Mouse (Mus musculus) Patski (cell line): ENCODE measurements around the gene Gm13279. TPM values are rescaled to one million over a fixed set of nuclear protein-coding genes. Genes with fewer than 3 reads are reported as not detected.
"Not testable (repeated sequence)": the region's sequence is repeated elsewhere in the genome, so short reads cannot be mapped to it uniquely, and the experiment has no call there.

ENCODE experiments used
- ATAC-seq: fragments of 100-300 bp; one replicate; pipeline ENCODE4 v1.8.0; 2021
- CTCF ChIA-PET: fragments of 350-600 bp; sonication (Branson Sonifier 250); formaldehyde crosslinking; loops from one replicate; lab custom pipeline; 2022; ENCODE audit warnings: inconsistent platforms; lab: Charles Lee
- POLR2A ChIA-PET: fragments of 350-600 bp; sonication (Branson Sonifier 250); formaldehyde crosslinking; loops from one replicate; lab custom pipeline; 2022; ENCODE audit warnings: antibody characterized with exemption, inconsistent platforms; lab: Charles Lee
- DNase-seq: peaks from one replicate; pipeline ENCODE4 v3.0.0-alpha.2; 2011; ENCODE audit warnings: low read depth, low spot score
- H3K27me3 ChIP-seq: fragments of 371-371 bp; one replicate; pipeline ENCODE4 v1.5.1; 2021
- in situ Hi-C: fragments of 300-500 bp; cut with MboI; formaldehyde crosslinking; loops from 3 replicates; pipeline ENCODE4 v1.11.1; 2018; ENCODE audit warnings: low pct_unique_long_range_greater_than_20kb, mixed read lengths
- polyA plus RNA-seq: library from polyadenylated mRNA; unstranded; gene quantifications from one replicate; pipeline ENCODE4 v1.2.3, GENCODE M21; 2021

Gene Gm13279
- polyA plus RNA-seq, 1 experiment from 2014 or later = not detected

DNA sequence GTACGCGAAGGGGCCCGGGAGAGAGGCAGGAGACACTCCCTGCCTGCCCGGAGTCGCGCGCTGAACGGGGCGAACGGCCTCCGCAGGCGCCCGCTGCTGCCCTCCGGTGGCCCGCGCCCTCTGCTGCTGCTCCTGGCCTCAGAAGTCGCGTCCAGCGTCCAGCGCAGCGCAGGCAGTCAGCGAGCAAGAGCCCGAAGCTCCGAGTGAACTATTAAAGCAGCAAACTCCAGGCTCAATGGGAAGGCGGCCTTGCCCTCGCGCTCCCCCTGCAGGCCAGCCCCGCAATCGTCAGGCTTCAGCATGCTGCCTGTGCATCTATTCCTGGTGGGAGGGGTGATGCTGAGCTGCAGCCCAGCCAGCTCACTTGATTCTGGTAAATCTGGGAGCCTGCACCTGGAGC, 17.6 kb upstream of the Gm13279 start, which contains the start of gene Gm13272:
Gene Gm13272 (plus strand): TSS at position 301 of the 400 bp plus-strand sequence.
- ATAC-seq, DNase-seq, in situ Hi-C loops, CTCF ChIA-PET, H3K27me3 ChIP-seq, POLR2A ChIA-PET: not testable (repeated sequence)

DNA sequence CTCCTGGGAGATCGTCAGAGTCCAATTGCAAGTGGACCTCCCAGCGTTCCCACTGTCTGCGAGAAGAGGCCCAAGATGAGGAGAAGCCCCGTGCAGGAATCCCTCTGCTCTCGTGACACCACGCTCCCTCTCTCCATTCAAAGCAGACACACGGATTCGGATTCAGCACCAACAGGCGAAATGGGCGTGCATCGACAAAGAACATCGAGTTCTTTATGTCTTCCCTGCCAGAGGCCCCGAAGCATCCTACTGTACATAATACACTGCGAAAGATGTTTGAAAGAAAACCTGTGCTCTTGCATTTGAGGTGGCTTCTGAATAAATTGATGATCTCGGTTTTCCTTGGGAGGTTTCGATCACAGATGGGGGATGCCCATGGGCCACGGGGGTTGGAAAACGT, 16.9 kb upstream of the Gm13279 start:
- CTCF ChIA-PET, in situ Hi-C loops, DNase-seq, ATAC-seq, POLR2A ChIA-PET, H3K27me3 ChIP-seq: not testable (repeated sequence)

DNA sequence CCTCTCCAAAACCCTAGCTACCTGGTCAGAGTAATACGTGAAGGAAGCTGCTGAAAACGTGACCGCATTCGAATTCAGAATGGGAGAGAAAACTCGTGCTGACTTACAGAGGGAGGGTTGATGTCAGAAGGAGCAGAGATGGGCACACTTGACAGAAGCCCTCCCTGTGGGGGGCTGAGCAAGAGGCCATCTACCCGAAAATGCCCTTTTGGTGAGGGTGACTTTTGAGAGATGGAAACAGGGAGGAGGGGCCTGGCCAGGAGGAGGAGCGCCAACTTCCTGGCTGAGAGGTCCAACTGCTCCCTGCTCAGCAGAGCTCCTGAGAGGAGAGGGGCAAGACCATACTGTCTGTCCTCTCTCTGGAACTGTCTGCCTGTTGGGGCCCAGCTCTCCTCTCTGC, 15.4 kb upstream of the Gm13279 start, which contains the start of gene Ifnz:
Gene Ifnz (plus strand): TSS at position 301 of the 400 bp plus-strand sequence.
- in situ Hi-C loops, DNase-seq, ATAC-seq, CTCF ChIA-PET, H3K27me3 ChIP-seq, POLR2A ChIA-PET: not testable (repeated sequence)

DNA sequence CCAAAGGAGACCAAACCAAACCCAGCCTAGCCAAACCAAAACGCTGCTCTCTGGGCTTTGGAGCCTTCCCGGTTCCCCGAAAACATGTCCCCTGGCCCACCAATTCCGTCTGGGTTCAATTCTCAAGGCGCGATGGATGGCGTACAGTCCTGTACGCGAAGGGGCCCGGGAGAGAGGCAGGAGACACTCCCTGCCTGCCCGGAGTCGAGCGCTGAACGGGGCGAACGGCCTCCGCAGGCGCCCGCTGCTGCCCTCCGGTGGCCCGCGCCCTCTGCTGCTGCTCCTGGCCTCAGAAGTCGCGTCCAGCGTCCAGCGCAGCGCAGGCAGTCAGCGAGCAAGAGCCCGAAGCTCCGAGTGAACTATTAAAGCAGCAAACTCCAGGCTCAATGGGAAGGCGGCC, 14.9 kb upstream of the Gm13279 start:
- DNase-seq, H3K27me3 ChIP-seq, POLR2A ChIA-PET, ATAC-seq, CTCF ChIA-PET, in situ Hi-C loops: not testable (repeated sequence)

DNA sequence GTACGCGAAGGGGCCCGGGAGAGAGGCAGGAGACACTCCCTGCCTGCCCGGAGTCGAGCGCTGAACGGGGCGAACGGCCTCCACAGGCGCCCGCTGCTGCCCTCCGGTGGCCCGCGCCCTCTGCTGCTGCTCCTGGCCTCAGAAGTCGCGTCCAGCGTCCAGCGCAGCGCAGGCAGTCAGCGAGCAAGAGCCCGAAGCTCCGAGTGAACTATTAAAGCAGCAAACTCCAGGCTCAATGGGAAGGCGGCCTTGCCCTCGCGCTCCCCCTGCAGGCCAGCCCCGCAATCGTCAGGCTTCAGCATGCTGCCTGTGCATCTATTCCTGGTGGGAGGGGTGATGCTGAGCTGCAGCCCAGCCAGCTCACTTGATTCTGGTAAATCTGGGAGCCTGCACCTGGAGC, 11.8 kb upstream of the Gm13279 start, which contains the start of gene Gm13276:
Gene Gm13276 (plus strand): TSS at position 301 of the 400 bp plus-strand sequence.
- ATAC-seq, in situ Hi-C loops: not testable (repeated sequence)

DNA sequence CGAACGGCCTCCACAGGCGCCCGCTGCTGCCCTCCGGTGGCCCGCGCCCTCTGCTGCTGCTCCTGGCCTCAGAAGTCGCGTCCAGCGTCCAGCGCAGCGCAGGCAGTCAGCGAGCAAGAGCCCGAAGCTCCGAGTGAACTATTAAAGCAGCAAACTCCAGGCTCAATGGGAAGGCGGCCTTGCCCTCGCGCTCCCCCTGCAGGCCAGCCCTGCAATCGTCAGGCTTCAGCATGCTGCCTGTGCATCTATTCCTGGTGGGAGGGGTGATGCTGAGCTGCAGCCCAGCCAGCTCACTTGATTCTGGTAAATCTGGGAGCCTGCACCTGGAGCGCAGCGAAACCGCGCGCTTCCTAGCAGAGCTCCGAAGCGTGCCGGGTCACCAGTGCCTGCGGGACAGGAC, 8.8 kb upstream of the Gm13279 start, which contains the start of gene Gm13277:
Gene Gm13277 (plus strand): TSS at position 231 of the 400 bp plus-strand sequence.
- H3K27me3 ChIP-seq, CTCF ChIA-PET, POLR2A ChIA-PET, DNase-seq, in situ Hi-C loops, ATAC-seq: not testable (repeated sequence)

More for the DNA sequence above, 11.8 kb upstream of the Gm13279 start, which contains the start of gene Gm13276:
- POLR2A ChIA-PET, DNase-seq, H3K27me3 ChIP-seq, CTCF ChIA-PET: not testable (repeated sequence)

DNA sequence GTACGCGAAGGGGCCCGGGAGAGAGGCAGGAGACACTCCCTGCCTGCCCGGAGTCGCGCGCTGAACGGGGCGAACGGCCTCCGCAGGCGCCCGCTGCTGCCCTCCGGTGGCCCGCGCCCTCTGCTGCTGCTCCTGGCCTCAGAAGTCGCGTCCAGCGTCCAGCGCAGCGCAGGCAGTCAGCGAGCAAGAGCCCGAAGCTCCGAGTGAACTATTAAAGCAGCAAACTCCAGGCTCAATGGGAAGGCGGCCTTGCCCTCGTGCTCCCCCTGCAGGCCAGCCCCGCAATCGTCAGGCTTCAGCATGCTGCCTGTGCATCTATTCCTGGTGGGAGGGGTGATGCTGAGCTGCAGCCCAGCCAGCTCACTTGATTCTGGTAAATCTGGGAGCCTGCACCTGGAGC, 5.9 kb upstream of the Gm13279 start, which contains the start of gene Gm13278:
Gene Gm13278 (plus strand): TSS at position 301 of the 400 bp plus-strand sequence.
- in situ Hi-C loops, DNase-seq, POLR2A ChIA-PET, CTCF ChIA-PET, ATAC-seq, H3K27me3 ChIP-seq: not testable (repeated sequence)

DNA sequence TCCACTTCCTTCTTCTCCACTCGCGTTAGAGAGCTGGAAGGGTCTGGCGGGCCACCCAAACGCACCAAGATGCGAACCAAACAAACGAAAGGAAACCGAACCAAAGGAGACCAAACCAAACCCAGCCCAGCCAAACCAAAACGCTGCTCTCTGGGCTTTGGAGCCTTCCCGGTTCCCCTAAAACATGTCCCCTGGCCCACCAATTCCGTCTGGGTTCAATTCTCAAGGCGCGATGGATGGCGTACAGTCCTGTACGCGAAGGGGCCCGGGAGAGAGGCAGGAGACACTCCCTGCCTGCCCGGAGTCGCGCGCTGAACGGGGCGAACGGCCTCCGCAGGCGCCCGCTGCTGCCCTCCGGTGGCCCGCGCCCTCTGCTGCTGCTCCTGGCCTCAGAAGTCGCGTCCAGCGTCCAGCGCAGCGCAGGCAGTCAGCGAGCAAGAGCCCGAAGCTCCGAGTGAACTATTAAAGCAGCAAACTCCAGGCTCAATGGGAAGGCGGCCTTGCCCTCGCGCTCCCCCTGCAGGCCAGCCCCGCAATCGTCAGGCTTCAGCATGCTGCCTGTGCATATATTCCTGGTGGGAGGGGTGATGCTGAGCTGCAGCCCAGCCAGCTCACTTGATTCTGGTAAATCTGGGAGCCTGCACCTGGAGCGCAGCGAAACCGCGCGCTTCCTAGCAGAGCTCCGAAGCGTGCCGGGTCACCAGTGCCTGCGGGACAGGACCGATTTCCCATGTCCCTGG, 3.1 kb upstream of the Gm13279 start, which contains the start of gene Gm13275:
Gene Gm13275 (plus strand): TSS at position 552 of the 740 bp plus-strand sequence.
- CTCF ChIA-PET, in situ Hi-C loops, POLR2A ChIA-PET, H3K27me3 ChIP-seq, ATAC-seq, DNase-seq: not testable (repeated sequence)

DNA sequence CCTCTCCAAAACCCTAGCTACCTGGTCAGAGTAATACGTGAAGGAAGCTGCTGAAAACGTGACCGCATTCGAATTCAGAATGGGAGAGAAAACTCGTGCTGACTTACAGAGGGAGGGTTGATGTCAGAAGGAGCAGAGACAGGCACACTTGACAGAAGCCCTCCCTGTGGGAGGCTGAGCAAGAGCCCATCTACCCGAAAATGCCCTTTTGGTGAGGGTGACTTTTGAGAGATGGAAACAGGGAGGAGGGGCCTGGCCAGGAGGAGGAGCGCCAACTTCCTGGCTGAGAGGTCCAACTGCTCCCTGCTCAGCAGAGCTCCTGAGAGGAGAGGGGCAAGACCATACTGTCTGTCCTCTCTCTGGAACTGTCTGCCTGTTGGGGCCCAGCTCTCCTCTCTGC, 2.2 kb downstream of the Gm13279 start, which contains the start of gene Gm13285:
Gene Gm13285 (plus strand): TSS at position 301 of the 400 bp plus-strand sequence.
- ATAC-seq, in situ Hi-C loops, CTCF ChIA-PET, DNase-seq, POLR2A ChIA-PET, H3K27me3 ChIP-seq: not testable (repeated sequence)

DNA sequence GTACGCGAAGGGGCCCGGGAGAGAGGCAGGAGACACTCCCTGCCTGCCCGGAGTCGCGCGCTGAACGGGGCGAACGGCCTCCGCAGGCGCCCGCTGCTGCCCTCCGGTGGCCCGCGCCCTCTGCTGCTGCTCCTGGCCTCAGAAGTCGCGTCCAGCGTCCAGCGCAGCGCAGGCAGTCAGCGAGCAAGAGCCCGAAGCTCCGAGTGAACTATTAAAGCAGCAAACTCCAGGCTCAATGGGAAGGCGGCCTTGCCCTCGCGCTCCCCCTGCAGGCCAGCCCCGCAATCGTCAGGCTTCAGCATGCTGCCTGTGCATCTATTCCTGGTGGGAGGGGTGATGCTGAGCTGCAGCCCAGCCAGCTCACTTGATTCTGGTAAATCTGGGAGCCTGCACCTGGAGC, 5.8 kb downstream of the Gm13279 start, which contains the start of gene Gm13287:
Gene Gm13287 (plus strand): TSS at position 301 of the 400 bp plus-strand sequence.
- POLR2A ChIA-PET, CTCF ChIA-PET, ATAC-seq, DNase-seq, in situ Hi-C loops, H3K27me3 ChIP-seq: not testable (repeated sequence)

DNA sequence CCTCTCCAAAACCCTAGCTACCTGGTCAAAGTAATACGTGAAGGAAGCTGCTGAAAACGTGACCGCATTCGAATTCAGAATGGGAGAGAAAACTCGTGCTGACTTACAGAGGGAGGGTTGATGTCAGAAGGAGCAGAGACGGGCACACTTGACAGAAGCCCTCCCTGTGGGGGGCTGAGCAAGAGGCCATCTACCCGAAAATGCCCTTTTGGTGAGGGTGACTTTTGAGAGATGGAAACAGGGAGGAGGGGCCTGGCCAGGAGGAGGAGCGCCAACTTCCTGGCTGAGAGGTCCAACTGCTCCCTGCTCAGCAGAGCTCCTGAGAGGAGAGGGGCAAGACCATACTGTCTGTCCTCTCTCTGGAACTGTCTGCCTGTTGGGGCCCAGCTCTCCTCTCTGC, 8.0 kb downstream of the Gm13279 start, which contains the start of gene Gm13288:
Gene Gm13288 (plus strand): TSS at position 301 of the 400 bp plus-strand sequence.
- ATAC-seq, in situ Hi-C loops, H3K27me3 ChIP-seq, DNase-seq, POLR2A ChIA-PET, CTCF ChIA-PET: not testable (repeated sequence)

DNA sequence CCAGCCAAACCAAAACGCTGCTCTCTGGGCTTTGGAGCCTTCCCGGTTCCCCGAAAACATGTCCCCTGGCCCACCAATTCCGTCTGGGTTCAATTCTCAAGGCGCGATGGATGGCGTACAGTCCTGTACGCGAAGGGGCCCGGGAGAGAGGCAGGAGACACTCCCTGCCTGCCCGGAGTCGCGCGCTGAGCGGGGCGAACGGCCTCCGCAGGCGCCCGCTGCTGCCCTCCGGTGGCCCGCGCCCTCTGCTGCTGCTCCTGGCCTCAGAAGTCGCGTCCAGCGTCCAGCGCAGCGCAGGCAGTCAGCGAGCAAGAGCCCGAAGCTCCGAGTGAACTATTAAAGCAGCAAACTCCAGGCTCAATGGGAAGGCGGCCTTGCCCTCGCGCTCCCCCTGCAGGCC, 8.6 kb downstream of the Gm13279 start:
- H3K27me3 ChIP-seq, POLR2A ChIA-PET, in situ Hi-C loops, ATAC-seq, DNase-seq, CTCF ChIA-PET: not testable (repeated sequence)
